Mouse (Mus musculus) limb, embryonic 12.5 days (tissue): Measurements from ENCODE around the gene Cuedc2. TPM values are rescaled to one million over a fixed set of nuclear protein-coding genes. Genes with fewer than 3 reads are reported as not detected.

Experiments used
- ATAC-seq: fragments of 200-750 bp; cut with Nextera tagmentation; 2 replicates; pipeline ENCODE4 v1.8.0; 2017; ENCODE audit warnings: low read depth, moderate TSS enrichment; ENCODE audit not compliant: insufficient number of reproducible peaks, insufficient read depth, low FRiP score, low TSS enrichment
- H3K27ac ChIP-seq: fragments of 300-500 bp; sonication (generic); 2 replicates; pipeline ENCODE4 v1.5.1; 2016; ENCODE audit warnings: mild to moderate bottlenecking, moderate library complexity
- H3K27me3 ChIP-seq: fragments of 300-500 bp; sonication (generic); 2 replicates; pipeline ENCODE4 v1.6.1; 2016; ENCODE audit warnings: mild to moderate bottlenecking, moderate library complexity
- H3K36me3 ChIP-seq: fragments of 300-500 bp; sonication (generic); 2 replicates; pipeline ENCODE4 v1.6.1; 2016; ENCODE audit warnings: mild to moderate bottlenecking, moderate library complexity
- H3K4me1 ChIP-seq: fragments of 300-500 bp; sonication (generic); replicated peaks from 2 replicates; pipeline ENCODE4 v1.6.1; 2016
- H3K4me2 ChIP-seq: fragments of 300-500 bp; sonication (generic); 2 replicates; pipeline ENCODE4 v1.6.1; 2016; ENCODE audit warnings: mild to moderate bottlenecking, moderate library complexity
- H3K4me3 ChIP-seq: fragments of 300-500 bp; sonication (generic); replicated peaks from 2 replicates; pipeline ENCODE4 v1.5.1; 2016; ENCODE audit warnings: mild to moderate bottlenecking
- H3K9ac ChIP-seq: fragments of 300-500 bp; sonication (generic); replicated peaks from 2 replicates; pipeline ENCODE4 v1.6.1; 2016; ENCODE audit warnings: mild to moderate bottlenecking, moderate library complexity
- H3K9me3 ChIP-seq: fragments of 300-500 bp; sonication (generic); 2 replicates; pipeline ENCODE4 v1.6.1; 2016; ENCODE audit warnings: mild to moderate bottlenecking, moderate library complexity
- WGBS: fragments of 180-500 bp; shearing (Covaris S2); methylation state at CpG from one replicate; pipeline ENCODE4 v1.1.7; 2016; 5-methylcytosine and 5-hydroxymethylcytosine counted together
- microRNA counts: library from miRNA; unstranded; fragments of <30 nt; microRNA quantifications from one replicate; lab custom pipeline; 2017
- microRNA-seq: library from miRNA; unstranded; fragments of <30 nt; microRNA quantifications from one replicate; pipeline ENCODE4, GENCODE M21; 2017
- polyA plus RNA-seq: library from polyadenylated mRNA; unstranded; fragments of >200 nt; fragmentation: Nextera tagmentation; extraction: Ambion mirVana; gene quantifications from 2 replicates; pipeline ENCODE4 v1.2.1, GENCODE M21; 2016

The Cuedc2 gene
- polyA plus RNA-seq, 1 experiment from 2014 or later, result 176 TPM

- H3K4me2 ChIP-seq, result no peak overlapping the region
- 96% methylated on average over 4 of the region's 4 CpGs for WGBS
- H3K27ac ChIP-seq, result no peak overlapping the region
- no peak overlapping the region for H3K4me3 ChIP-seq
- H3K27me3 ChIP-seq, result no peaks in the 10 kb centered on the region
- peaks cover 79% of the 10 kb centered on the region for H3K36me3 ChIP-seq
- H3K9ac ChIP-seq, result no peak overlapping the region
- H3K4me1 ChIP-seq, result no peaks in the 10 kb centered on the region
- ATAC-seq, result no peak
- H3K9me3 ChIP-seq, result no peaks in the 10 kb centered on the region
Measured at GRCm38 (mm10) chr19:46284686-46285085, 53.8 kb downstream of the Cuedc2 start.

- H3K4me2 ChIP-seq, result no peak overlapping the region
- no peak overlapping the region for H3K9ac ChIP-seq
- 91% methylated on average over 11 of the region's 11 CpGs for WGBS
- no peaks in the 10 kb centered on the region for H3K27me3 ChIP-seq
- no peak overlapping the region for H3K27ac ChIP-seq
- peaks cover 90% of the 10 kb centered on the region for H3K36me3 ChIP-seq
- H3K9me3 ChIP-seq, result no peaks in the 10 kb centered on the region
- H3K4me3 ChIP-seq, result no peak overlapping the region
- H3K4me1 ChIP-seq, result no peaks in the 10 kb centered on the region
- ATAC-seq, result no peak
Measured at GRCm38 (mm10) chr19:46282081-46282849, 56.2 kb downstream of the Cuedc2 start.

MicroRNAs within 50 kb of the gene (microRNA counts, 519-probe panel; counts per million panel counts)
- microRNA mmu-miR-146b (lab: Ali Mortazavi, UCI), result not detected

Small RNA genes lying within 50 kb of the gene (microRNA-seq; reads per million reads assigned to microRNA genes)
- not detected for gene Mir146b

Other genes with a start within 250 kb of the Cuedc2 start
- gene Elovl3, start 206.8 kb downstream of the Cuedc2 start, polyA plus RNA-seq, result 0.40 and 0.53 TPM in 2 replicates
- gene Pitx3, start 190.4 kb downstream of the Cuedc2 start, polyA plus RNA-seq, result 8.7 and 9.5 TPM in 2 replicates
- gene Gbf1, start 186.2 kb downstream of the Cuedc2 start, polyA plus RNA-seq, result 57.4 and 63.0 TPM in 2 replicates
- gene Nfkb2, start 34.4 kb downstream of the Cuedc2 start, polyA plus RNA-seq, result 8.5 and 9.5 TPM in 2 replicates
- gene Psd, start 11.5 kb downstream of the Cuedc2 start, polyA plus RNA-seq, result 2.8 and 3.0 TPM in 2 replicates
- gene Fbxl15, start 10.5 kb downstream of the Cuedc2 start, polyA plus RNA-seq, result 14.3 and 14.4 TPM in 2 replicates
- 3.8 and 4.4 TPM in 2 replicates for gene Mfsd13a, start 2.4 kb upstream of the Cuedc2 start, polyA plus RNA-seq
- gene 2310034G01Rik, start 11.6 kb upstream of the Cuedc2 start, polyA plus RNA-seq, result 2.3 TPM in 2 replicates
- 145 and 147 TPM in 2 replicates for gene Actr1a, start 57.0 kb upstream of the Cuedc2 start, polyA plus RNA-seq
- gene Sufu, start 58.2 kb upstream of the Cuedc2 start, polyA plus RNA-seq, result 44.4 and 45.2 TPM in 2 replicates
- gene Trim8, start 163.0 kb upstream of the Cuedc2 start, polyA plus RNA-seq, result 17.3 and 21.5 TPM in 2 replicates
- 167 and 173 TPM in 2 replicates for gene Arl3, start 234.5 kb upstream of the Cuedc2 start, polyA plus RNA-seq
- gene Sfxn2, start 234.7 kb upstream of the Cuedc2 start, polyA plus RNA-seq, result 18.3 and 25.2 TPM in 2 replicates